Mouse (Mus musculus) right cerebral cortex, postnatal 10 days (tissue): ENCODE data around the gene Zbbx.
A peak's percentile ranks its signal among the peaks of the same experiment; 100 is the strongest.

ENCODE experiments used
- DNase-seq, 2 experiments: peaks; one replicate each; pipeline ENCODE4 v3.0.0; 2021; ENCODE audit warnings: low spot score in 2 of 2

The Zbbx gene

GRCm38 (mm10) chr3:75164838-75165496, at the start of gene Zbbx:
Gene Zbbx, minus strand, starts transcription at chr3:75165034.
- peak; percentile 89 to 90 for DNase-seq

GRCm38 (mm10) chr3:75202808-75203503, 38.1 kb upstream of the Zbbx start:
- DNase-seq = peak; percentile 28 to 59

GRCm38 (mm10) chr3:75182606-75183005, 17.8 kb upstream of the Zbbx start:
- no peak for DNase-seq

GRCm38 (mm10) chr3:75141876-75142275, 23.0 kb downstream of the Zbbx start:
- no peak for DNase-seq

- DNase-seq = peak; percentile 26 to 39
Observed at GRCm38 (mm10) chr3:75104867-75105266, 60.0 kb downstream of the Zbbx start.

GRCm38 (mm10) chr3:75085762-75086161, 79.1 kb downstream of the Zbbx start:
- no peak for DNase-seq

- DNase-seq = no peak
Observed at GRCm38 (mm10) chr3:75078906-75079305, 85.9 kb downstream of the Zbbx start.

GRCm38 (mm10) chr3:75009701-75010100, 155.1 kb downstream of the Zbbx start:
- DNase-seq = no peak
